Mouse (Mus musculus): ENCODE measurements at regions not wholly inside any gene's neighbourhood (a gene's known extent, or its start where the extent isn't known, plus 50 kb on each side); places are given as distances from the start of the nearest gene placed in this dataset.

DNA sequence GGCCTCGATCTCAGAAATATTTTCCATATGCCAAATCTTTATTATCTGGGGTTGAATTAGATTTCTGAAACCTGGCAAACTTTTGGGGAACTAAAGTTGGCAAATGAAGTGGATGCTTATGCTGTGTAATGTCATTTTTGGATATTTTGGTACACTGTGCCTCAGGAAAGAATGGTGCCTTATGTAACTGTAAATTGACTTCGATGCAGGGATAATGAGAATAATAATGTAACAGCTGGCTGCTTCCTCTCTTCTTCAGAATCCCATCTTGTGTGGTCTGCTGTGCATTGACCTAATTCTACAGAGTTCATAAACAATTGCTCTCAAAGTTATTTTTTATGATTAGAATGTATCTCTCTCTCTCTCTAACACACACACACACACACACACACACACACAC lies 545.6 kb downstream of the Tfap2b start:
- DNase-seq (ENCODE audit: low spot score): no peak

DNA sequence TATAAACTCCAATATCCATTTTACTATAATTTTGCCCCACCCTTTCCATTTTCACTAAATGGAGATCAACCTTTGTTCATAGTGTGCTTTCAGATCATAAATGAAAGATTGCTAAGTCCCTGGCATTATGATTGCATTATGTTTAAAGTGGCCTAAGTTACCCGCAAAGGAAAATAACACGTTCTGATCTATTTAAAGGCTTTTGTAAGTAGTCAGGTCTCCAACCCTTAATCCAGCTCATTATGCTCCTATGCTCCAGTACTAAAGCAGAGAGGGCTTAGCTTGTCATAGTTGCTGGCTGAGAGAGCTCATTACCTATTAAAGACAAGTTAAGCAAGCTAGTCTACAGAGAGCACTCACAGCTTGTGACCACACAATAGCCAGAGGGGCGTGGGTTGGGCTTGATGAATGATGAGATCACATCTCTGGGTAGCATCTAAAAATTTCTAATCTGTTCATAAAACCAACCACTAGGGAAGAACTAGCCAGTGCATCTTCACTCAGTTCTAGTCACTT lies 549.3 kb downstream of the Tfap2b start:
- DNase-seq (ENCODE audit: low spot score): no peak

- no peak for DNase-seq (ENCODE audit: low spot score)
These were observed 558.2 kb downstream of the Tfap2b start for GRCm38 (mm10) chr1:19766879-19767278.

GRCm38 (mm10) chr1:19772266-19772665 lies 563.6 kb downstream of the Tfap2b start:
- no peak for DNase-seq (ENCODE audit: low spot score)

DNA sequence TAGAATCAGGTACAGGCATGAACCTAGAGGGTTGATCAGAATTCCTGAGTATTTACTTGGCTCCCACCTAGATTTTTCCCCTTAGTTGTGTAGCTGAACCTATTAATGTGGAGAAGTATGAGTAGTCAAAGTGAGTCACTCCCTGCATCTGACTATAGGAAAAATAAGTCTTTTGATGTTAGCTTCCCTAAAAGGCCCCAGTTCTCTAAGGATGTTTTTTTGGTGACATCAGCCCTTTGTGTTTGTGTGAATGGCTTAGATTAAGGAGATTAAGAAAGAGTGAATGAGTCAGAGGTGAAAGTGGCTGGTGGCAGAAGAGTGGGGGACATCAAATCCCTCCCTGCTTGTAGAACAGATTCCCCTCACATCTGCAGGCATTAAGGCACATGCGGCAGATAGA lies 565.8 kb downstream of the Tfap2b start:
- no peak for DNase-seq (ENCODE audit: low spot score)

DNA sequence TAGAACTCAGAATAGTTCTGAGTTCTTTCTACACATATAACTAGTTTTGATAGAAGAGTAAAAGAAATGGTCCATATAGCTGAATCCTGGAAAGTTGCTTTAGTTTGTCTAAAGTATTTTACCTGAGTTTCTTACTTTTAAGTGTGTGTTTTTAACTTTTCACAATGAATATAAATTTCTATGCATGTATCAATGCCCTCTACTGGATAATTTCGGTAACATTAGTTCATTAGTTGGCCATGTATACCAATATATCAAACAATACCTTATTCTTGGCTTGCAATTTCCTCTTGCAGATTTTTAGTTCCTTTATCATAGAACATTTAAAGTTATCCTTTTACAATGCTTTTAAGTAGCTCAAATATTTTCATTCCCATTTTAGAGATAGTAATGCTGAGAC lies 568.8 kb downstream of the Tfap2b start:
- no peak for DNase-seq (ENCODE audit: low spot score)

DNA sequence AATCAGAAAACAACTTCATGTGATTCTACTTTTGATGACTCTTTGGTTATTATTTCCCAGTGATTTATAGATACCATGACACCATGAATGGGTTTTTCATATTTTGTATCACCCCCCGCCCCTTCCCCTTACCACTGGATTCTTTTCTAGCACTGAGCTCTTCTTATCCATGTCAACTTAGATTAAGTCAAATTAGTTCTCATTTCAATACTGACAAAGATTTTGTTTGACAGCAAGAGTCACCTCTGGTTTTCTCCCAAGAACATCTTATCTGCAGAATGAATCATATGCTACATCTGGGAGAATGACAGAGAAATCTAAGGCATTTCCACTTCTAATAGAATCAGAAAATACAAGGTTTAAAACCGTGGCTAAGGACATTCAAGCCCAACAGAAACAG lies 578.3 kb downstream of the Tfap2b start:
- DNase-seq (ENCODE audit: low spot score): no peak

- DNase-seq (ENCODE audit: low spot score): no peak
These were observed 585.4 kb downstream of the Tfap2b start for GRCm38 (mm10) chr1:19794124-19794523.

DNA sequence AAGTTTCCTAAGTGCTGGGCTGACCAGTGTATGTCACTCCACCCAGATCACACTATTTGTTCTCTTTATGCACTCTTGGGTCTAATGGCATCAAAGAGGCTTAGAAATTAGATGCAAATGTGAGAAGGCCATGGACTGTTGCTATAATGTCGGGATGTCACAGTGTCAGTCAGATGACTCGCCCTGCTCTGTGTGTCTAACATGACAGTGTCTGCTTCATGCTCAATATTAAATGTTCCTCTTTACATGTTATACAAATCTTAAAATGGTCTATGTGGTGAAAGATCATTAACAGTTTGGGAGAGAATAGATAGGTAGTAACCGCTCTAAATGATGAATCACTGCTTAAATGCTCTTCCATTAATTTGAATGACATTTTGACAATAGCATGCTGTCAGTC lies 617.2 kb downstream of the Tfap2b start:
- no peak for DNase-seq (ENCODE audit: low spot score)

- no peak for DNase-seq (ENCODE audit: low spot score)
These were observed 618.0 kb downstream of the Tfap2b start for GRCm38 (mm10) chr1:19826455-19827366.

- peak; percentile 2 for DNase-seq (ENCODE audit: low spot score)
These were observed 641.2 kb downstream of the Tfap2b start for GRCm38 (mm10) chr1:19849918-19850317.

DNA sequence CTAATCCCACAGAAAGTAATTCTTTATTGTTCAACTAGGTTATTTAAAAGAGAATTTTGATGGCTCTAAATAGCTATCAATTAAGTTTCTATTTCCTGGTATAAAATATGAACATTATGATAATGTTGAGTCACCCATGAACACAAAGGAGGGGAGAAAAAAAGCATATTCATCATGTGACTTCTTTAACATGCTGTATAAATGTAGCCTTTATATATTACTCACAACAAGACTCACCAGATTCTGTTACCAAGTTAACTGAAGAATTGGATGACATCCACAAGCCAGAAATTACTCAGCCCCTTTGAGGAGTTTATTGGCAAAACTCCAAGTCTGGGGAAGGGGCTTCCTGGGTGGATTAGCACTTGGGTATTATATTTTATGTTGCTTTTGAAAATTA lies 648.5 kb downstream of the Tfap2b start:
- no peak for DNase-seq (ENCODE audit: low spot score)

DNA sequence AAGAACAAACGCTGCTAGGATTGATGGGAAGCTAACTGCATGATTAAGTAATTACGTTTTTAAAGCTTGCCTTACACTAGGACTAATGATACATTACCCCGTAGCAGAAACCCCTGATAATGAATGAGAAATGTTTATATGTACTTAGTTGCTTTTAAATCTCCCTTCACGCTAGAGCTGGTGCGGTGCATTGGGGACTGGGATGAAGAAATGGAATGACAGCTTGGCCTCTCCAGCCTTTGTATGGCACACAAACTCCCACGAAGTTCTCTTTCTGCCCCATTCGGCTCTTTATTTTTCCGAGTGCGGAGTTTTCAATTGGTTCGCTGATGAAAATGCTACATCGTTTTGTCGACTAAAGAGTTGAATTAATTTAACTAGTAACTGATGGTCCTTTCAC lies 659.8 kb downstream of the Tfap2b start:
- DNase-seq (ENCODE audit: low spot score): no peak

DNA sequence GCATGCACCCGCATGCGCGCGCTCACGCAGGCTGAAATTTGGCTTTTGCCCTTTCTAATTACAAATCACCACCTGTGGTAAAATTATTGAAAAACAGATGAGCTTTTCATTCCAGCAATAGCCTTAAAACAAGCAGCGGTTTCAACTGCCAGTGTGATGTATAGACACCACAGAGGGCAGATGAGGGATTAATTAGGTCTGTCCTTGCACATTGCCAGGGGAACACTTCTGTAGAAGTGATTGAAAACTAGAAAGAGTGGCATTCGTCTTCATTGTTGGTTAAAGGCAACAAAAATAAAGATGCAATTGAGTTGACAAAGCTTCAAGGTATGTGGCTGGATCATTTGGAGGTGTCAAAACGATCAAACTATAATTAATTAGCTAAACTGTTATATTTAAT lies 672.5 kb downstream of the Tfap2b start:
- DNase-seq (ENCODE audit: low spot score): no peak

DNA sequence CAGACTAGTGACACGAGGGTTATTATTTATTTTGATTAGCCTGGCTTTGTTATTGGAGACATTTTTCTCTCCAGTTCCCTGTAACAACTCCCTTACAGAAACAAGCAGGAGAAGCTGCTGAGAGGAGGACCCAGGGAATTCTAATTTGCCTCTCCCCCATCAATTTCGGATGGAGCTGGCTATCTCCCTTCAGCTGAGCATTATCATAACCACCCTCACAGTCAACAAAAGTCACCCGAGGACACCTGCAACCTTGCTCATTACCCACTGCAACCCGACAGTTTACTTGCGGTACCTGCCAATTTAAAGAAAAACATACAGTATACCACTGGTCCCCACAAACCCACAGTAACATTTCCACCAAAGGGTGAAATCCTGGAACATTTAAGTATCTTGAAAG lies 690.7 kb downstream of the Tfap2b start:
- no peak for DNase-seq (ENCODE audit: low spot score)

DNA sequence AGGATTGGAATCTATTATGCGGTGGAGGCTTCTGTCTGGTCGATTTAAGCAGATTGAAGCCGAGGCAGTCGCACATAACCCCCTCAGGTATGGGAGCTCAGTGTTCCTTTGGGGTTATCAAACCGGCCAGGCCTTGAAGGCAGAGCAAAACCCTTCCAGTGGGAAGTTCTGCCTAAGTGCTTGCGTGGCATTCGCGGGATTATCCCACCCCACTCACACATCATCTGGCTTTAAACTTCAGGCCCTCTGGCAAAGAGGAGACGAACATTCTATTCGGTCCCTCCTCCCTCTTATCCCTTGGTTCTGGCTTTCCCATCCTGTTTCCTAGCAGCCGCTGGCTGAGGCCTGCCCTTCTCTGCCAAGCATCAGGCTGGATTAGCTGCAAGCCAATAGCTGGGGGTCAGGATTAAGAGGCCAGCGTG lies 691.2 kb downstream of the Tfap2b start:
- DNase-seq (ENCODE audit: low spot score): no peak

GRCm38 (mm10) chr1:19900983-19901531 lies 692.3 kb downstream of the Tfap2b start:
- no peak for DNase-seq (ENCODE audit: low spot score)

DNA sequence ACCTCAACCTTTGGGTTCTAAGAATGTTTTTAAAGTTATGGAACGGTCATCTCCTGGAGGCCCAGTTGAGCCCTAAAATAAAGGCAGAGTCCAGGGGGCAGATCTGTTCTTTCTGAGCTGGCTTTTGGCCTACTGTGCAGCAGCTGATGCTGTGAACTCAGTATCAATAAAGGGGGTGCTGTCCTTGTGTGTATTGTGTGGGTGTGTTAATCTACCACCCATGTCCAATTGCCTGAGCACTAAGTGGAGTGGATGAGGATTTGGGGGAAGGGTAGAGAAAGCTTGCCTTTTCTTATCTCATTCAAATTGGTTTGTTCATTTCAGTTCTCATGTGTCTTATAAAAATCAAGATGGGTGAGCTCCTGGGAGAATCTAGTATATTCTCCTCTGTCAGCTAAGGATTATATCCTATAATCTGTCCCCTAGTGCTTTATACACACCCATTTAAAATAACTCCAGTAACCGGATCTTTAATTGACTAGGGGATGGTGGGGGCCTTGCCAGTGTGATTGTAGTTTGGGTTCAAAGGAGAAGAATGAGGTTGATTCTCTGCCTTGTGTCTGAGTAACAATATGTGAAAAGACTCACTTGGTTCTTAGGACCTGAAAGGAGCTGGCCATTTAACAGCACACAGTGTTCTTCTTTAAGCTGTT lies 703.6 kb downstream of the Tfap2b start:
- DNase-seq (ENCODE audit: low spot score): no peak

- no peak for DNase-seq (ENCODE audit: low spot score)
These were observed 699.1 kb downstream of the Pkhd1 start for GRCm38 (mm10) chr1:19918762-19919161.

GRCm38 (mm10) chr1:19927192-19927591 lies 690.7 kb downstream of the Pkhd1 start:
- no peak for DNase-seq (ENCODE audit: low spot score)

GRCm38 (mm10) chr1:19927736-19928327 lies 690.0 kb downstream of the Pkhd1 start:
- DNase-seq (ENCODE audit: low spot score): no peak

DNA sequence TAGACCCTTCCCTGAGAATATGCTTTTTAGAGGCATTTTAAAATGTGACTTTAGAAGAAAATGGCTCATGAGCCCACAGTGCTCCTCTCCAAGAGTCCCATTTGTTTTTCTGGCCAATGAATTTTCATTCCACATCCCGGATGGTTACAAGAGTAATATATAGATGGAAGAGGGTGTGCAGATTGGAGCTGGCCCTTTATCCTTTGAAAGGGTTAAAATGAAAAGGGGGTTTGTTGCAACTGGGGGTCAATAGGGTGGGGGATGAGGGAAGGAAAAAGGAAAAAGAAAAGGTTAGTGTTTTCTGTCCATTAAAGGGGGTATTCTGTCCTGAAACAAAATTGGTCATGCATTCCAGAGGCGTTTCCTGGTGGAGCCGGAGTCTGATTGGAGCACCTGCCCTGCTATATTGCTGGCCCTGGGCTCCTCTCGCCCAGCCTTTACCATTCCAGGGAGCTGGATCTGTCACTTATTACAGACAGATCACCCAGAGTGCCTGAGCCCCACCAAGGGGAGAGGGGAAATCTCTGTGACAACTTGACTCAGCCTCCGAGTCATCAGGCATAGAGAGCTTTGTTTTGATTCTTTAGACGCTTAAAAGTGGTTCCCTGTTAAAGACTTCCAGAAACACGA lies 666.7 kb downstream of the Pkhd1 start:
- no peak for DNase-seq (ENCODE audit: low spot score)

Measured in left cerebral cortex, adult 11 months (tissue).